Mouse (Mus musculus) c-Kit-positive CD71-positive TER-119-positive erythroid progenitor cells, embryonic 14.5 days (primary cell): ENCODE measurements around the gene Cngb1.

Experiments used
- DNase-seq: peaks from one replicate; pipeline ENCODE4 v3.0.0-alpha.2; 2013; ENCODE audit warnings: low spot score

Gene Cngb1

GRCm38 (mm10) chr8:95306431-95306830 is at the start of gene Cngb1:
Cngb1 (minus strand) TSS chr8:95306585.
- DNase-seq = no peak

GRCm38 (mm10) chr8:95354606-95355005 is 48.2 kb upstream of the Cngb1 start:
- no peak for DNase-seq

GRCm38 (mm10) chr8:95352871-95353866 is 46.8 kb upstream of the Cngb1 start:
- DNase-seq = no peak

- DNase-seq = no peak
Measured at GRCm38 (mm10) chr8:95352151-95352870, 45.9 kb upstream of the Cngb1 start, which contains the start of gene Mmp15. Mmp15 (plus strand) TSS chr8:95352268.

GRCm38 (mm10) chr8:95351461-95351860 is 45.1 kb upstream of the Cngb1 start:
- no peak for DNase-seq

GRCm38 (mm10) chr8:95348811-95349630 is 42.6 kb upstream of the Cngb1 start:
- no peak for DNase-seq

GRCm38 (mm10) chr8:95348356-95348755 is 42.0 kb upstream of the Cngb1 start:
- no peak for DNase-seq

- peak; percentile 51 for DNase-seq
Measured at GRCm38 (mm10) chr8:95346643-95347545, 40.5 kb upstream of the Cngb1 start.

- DNase-seq = no peak
Measured at GRCm38 (mm10) chr8:95344668-95345067, 38.3 kb upstream of the Cngb1 start.

GRCm38 (mm10) chr8:95341721-95342120 is 35.3 kb upstream of the Cngb1 start:
- DNase-seq = no peak

GRCm38 (mm10) chr8:95336363-95336762 is 30.0 kb upstream of the Cngb1 start:
- no peak for DNase-seq

GRCm38 (mm10) chr8:95335706-95336105 is 29.3 kb upstream of the Cngb1 start:
- no peak for DNase-seq

GRCm38 (mm10) chr8:95332437-95333199 is 26.2 kb upstream of the Cngb1 start:
- no peak for DNase-seq

- peak; percentile 86 for DNase-seq
Measured at GRCm38 (mm10) chr8:95331720-95332436, 25.5 kb upstream of the Cngb1 start, which contains the start of the genes Zfp319 and Usb1. Zfp319 (minus strand) TSS chr8:95331950. Usb1 (plus strand) TSS chr8:95332284.

GRCm38 (mm10) chr8:95331156-95331719 is 24.9 kb upstream of the Cngb1 start:
- peak; percentile 27 for DNase-seq

- DNase-seq = no peak
Measured at GRCm38 (mm10) chr8:95330367-95330766, 24.0 kb upstream of the Cngb1 start.

- DNase-seq = no peak
Measured at GRCm38 (mm10) chr8:95327866-95328465, 21.6 kb upstream of the Cngb1 start.

- DNase-seq = no peak
Measured at GRCm38 (mm10) chr8:95326822-95327221, 20.4 kb upstream of the Cngb1 start.

GRCm38 (mm10) chr8:95324646-95325045 is 18.3 kb upstream of the Cngb1 start:
- no peak for DNase-seq
